In genomic region chr19:5724549-5724941, GRCm38 (mm10) we compare ENCODE assay signal across 8 mouse cellular contexts. TPM values are rescaled to one million over a fixed set of nuclear protein-coding genes. Genes with fewer than 3 reads are reported as not detected.
DNase-seq lines count a peak whose midpoint lies in the region; ATAC-seq and TF ChIP-seq lines count a peak whose summit lies in the region.

No protein-coding gene starts in this region.

- H3K4me3 ChIP-seq in layer of hippocampus, adult 2 months: peak overlapping the region; percentile 50; the same call in 1 of the 2 replicates
- H3K4me3 ChIP-seq in heart, embryonic 11.5 days (ENCODE audit: low read depth, low read length): peak overlapping the region; percentile 81
- peak overlapping the region; percentile 37; the same call in 1 of the 2 replicates for H3K4me3 ChIP-seq in kidney, embryonic 14.5 days (ENCODE audit: low read length)
- peak overlapping the region; percentile 89 for H3K4me3 ChIP-seq in stomach, embryonic 15.5 days (replicated peaks)

- DNase-seq in layer of hippocampus, adult 2 months (ENCODE audit: low spot score in 2 of 2): no peak
- DNase-seq in layer of hippocampus, adult 9-10 months (ENCODE audit: low spot score): no peak
- DNase-seq in c-Kit-positive CD71-positive TER-119-positive erythroid progenitor cells, embryonic 14.5 days (ENCODE audit: low spot score): peak; percentile 83
- DNase-seq in lung, postnatal 14 days: peak; percentile 70
- DNase-seq in frontal cortex, postnatal 14 days (ENCODE audit: low spot score in 2 of 2): no peak

- no peak for TF ChIP-seq CTCF in layer of hippocampus, adult 2 months (conservative IDR thresholded peaks at IDR 0.05)

- H3K9ac ChIP-seq in heart, embryonic 11.5 days (ENCODE audit: low read depth, low read length): peak overlapping the region; percentile 97
- no peak overlapping the region for H3K9ac ChIP-seq in kidney, embryonic 14.5 days (ENCODE audit: low read depth, low read length)
- peak overlapping the region; percentile 38; the same call in 1 of the 2 replicates for H3K9ac ChIP-seq in stomach, embryonic 15.5 days

- H3K4me1 ChIP-seq in heart, embryonic 11.5 days (ENCODE audit: control insufficient read depth, insufficient read depth, low read length): peaks cover 45% of the 10 kb centered on the region
- peaks cover 38% of the 10 kb centered on the region for H3K4me1 ChIP-seq in kidney, embryonic 14.5 days (ENCODE audit: control insufficient read depth, insufficient read depth, low read length)
- peaks cover 48% of the 10 kb centered on the region for H3K4me1 ChIP-seq in stomach, embryonic 15.5 days

- WGBS in heart, embryonic 11.5 days (ENCODE audit: insufficient replicate concordance): 27% methylated on average over 7 of the region's 7 CpGs
- WGBS in kidney, embryonic 14.5 days: 52% methylated on average over 7 of the region's 7 CpGs
- 40% methylated on average over 7 of the region's 7 CpGs for WGBS in stomach, embryonic 15.5 days

- peak overlapping the region; percentile 21 for H3K27ac ChIP-seq in layer of hippocampus, adult 2 months
- H3K27ac ChIP-seq in heart, embryonic 11.5 days (ENCODE audit: low read depth, low read length): peak overlapping the region; percentile 91
- H3K27ac ChIP-seq in kidney, embryonic 14.5 days (ENCODE audit: low read depth, low read length): no peak overlapping the region; the same call in 1 of the 2 replicates
- H3K27ac ChIP-seq in stomach, embryonic 15.5 days: peak overlapping the region; percentile 81; the same call in 1 of the 2 replicates

- peaks cover 32% of the 10 kb centered on the region for H3K36me3 ChIP-seq in heart, embryonic 11.5 days (ENCODE audit: control insufficient read depth, insufficient read depth, low read length)
- H3K36me3 ChIP-seq in kidney, embryonic 14.5 days (ENCODE audit: control insufficient read depth, insufficient read depth, low read length): peaks cover 35% of the 10 kb centered on the region
- peaks cover 32% of the 10 kb centered on the region for H3K36me3 ChIP-seq in stomach, embryonic 15.5 days

- H3K9me3 ChIP-seq in heart, embryonic 11.5 days (replicated peaks; ENCODE audit: control insufficient read depth, low read length): no peaks in the 10 kb centered on the region
- H3K9me3 ChIP-seq in kidney, embryonic 14.5 days (ENCODE audit: control insufficient read depth, low read length): no peaks in the 10 kb centered on the region
- H3K9me3 ChIP-seq in stomach, embryonic 15.5 days: no peaks in the 10 kb centered on the region

- no peaks in the 10 kb centered on the region for H3K27me3 ChIP-seq in heart, embryonic 11.5 days (ENCODE audit: control insufficient read depth, insufficient read depth, low read length)
- H3K27me3 ChIP-seq in kidney, embryonic 14.5 days (ENCODE audit: control insufficient read depth, insufficient read depth, low read length): no peaks in the 10 kb centered on the region
- H3K27me3 ChIP-seq in stomach, embryonic 15.5 days (replicated peaks): no peaks in the 10 kb centered on the region

- peak overlapping the region; percentile 93 for H3K4me2 ChIP-seq in heart, embryonic 11.5 days
- H3K4me2 ChIP-seq in kidney, embryonic 14.5 days (replicated peaks; ENCODE audit: low read depth, low read length): peak overlapping the region; percentile 63
- peak overlapping the region; percentile 88 for H3K4me2 ChIP-seq in stomach, embryonic 15.5 days

- 0 out of 2 replicates have a peak, but pooled peaks have one; percentile 33 for ATAC-seq in heart, embryonic 11.5 days (replicated peaks; ENCODE audit: insufficient number of reproducible peaks, low FRiP score, low TSS enrichment)
- no peak for ATAC-seq in kidney, embryonic 14.5 days (ENCODE audit: low FRiP score, low TSS enrichment)
- ATAC-seq in stomach, embryonic 15.5 days (ENCODE audit: insufficient read depth, low FRiP score, low read depth): peak; percentile 36

RNA-seq across cellular contexts. Expression of gene Ehbp1l1, which starts 1.6 kb away (rescaled TPM):
- total RNA-seq in layer of hippocampus, adult 2 months (2021): 10 to 100 TPM; 11.8 to 17.7 TPM
- 54.8 and 68.0 TPM in 2 replicates for polyA plus RNA-seq in heart, embryonic 11.5 days (2014; fragmentation: Nextera tagmentation; extraction: Ambion mirVana)
- 8.8 and 11.5 TPM in 2 replicates for polyA plus RNA-seq in kidney, embryonic 14.5 days (2014; fragmentation: Nextera tagmentation; extraction: Ambion mirVana)
- polyA plus RNA-seq in stomach, embryonic 15.5 days (2015; fragmentation: Nextera tagmentation; extraction: Ambion mirVana): 45.0 and 50.0 TPM in 2 replicates

RNA-seq across cellular contexts. Expression of gene Fam89b, which starts 4.9 kb away (rescaled TPM):
- total RNA-seq in layer of hippocampus, adult 2 months (2021): 10 to 100 TPM; 26.5 to 29.4 TPM
- polyA plus RNA-seq in heart, embryonic 11.5 days (2014; fragmentation: Nextera tagmentation; extraction: Ambion mirVana): 75.5 and 81.6 TPM in 2 replicates
- polyA plus RNA-seq in kidney, embryonic 14.5 days (2014; fragmentation: Nextera tagmentation; extraction: Ambion mirVana): 92.8 and 114 TPM in 2 replicates
- polyA plus RNA-seq in stomach, embryonic 15.5 days (2015; fragmentation: Nextera tagmentation; extraction: Ambion mirVana): 76.4 and 81.5 TPM in 2 replicates

RNA-seq across cellular contexts. Expression of gene Ltbp3, which starts 16.2 kb away (rescaled TPM):
- 10 to 100 TPM; 23.8 to 30.0 TPM for total RNA-seq in layer of hippocampus, adult 2 months (2021)
- 9.3 and 9.8 TPM in 2 replicates for polyA plus RNA-seq in heart, embryonic 11.5 days (2014; fragmentation: Nextera tagmentation; extraction: Ambion mirVana)
- polyA plus RNA-seq in kidney, embryonic 14.5 days (2014; fragmentation: Nextera tagmentation; extraction: Ambion mirVana): 14.9 and 27.1 TPM in 2 replicates
- 27.1 and 30.6 TPM in 2 replicates for polyA plus RNA-seq in stomach, embryonic 15.5 days (2015; fragmentation: Nextera tagmentation; extraction: Ambion mirVana)

RNA-seq across cellular contexts. Expression of gene Kcnk7, which starts 20.4 kb away (rescaled TPM):
- total RNA-seq in layer of hippocampus, adult 2 months (2021): under 1 TPM in 1 of 2 experiments, not detected in 1; 0.36 TPM
- polyA plus RNA-seq in heart, embryonic 11.5 days (2014; fragmentation: Nextera tagmentation; extraction: Ambion mirVana): not detected in 2 replicates
- 0.39 and 0.42 TPM in 2 replicates for polyA plus RNA-seq in kidney, embryonic 14.5 days (2014; fragmentation: Nextera tagmentation; extraction: Ambion mirVana)
- 0.52 and 1.3 TPM in 2 replicates for polyA plus RNA-seq in stomach, embryonic 15.5 days (2015; fragmentation: Nextera tagmentation; extraction: Ambion mirVana)

RNA-seq across cellular contexts. Expression of gene Pcnx3, which starts 35.8 kb away (rescaled TPM):
- 10 to 100 TPM; 69.1 to 78.8 TPM for total RNA-seq in layer of hippocampus, adult 2 months (2021)
- 21.3 and 21.5 TPM in 2 replicates for polyA plus RNA-seq in heart, embryonic 11.5 days (2014; fragmentation: Nextera tagmentation; extraction: Ambion mirVana)
- 31.2 and 35.4 TPM in 2 replicates for polyA plus RNA-seq in kidney, embryonic 14.5 days (2014; fragmentation: Nextera tagmentation; extraction: Ambion mirVana)
- polyA plus RNA-seq in stomach, embryonic 15.5 days (2015; fragmentation: Nextera tagmentation; extraction: Ambion mirVana): 17.7 and 19.3 TPM in 2 replicates

Comparison
In these comparisons a context has a peak if more than half of its experiments do, and no peak if none do; other contexts are left out.
1. DNase-seq: peak in c-Kit-positive CD71-positive TER-119-positive erythroid progenitor cells, embryonic 14.5 days (single experiment) and lung, postnatal 14 days (single experiment); none in layer of hippocampus, adult 2 months (0 of 2), layer of hippocampus, adult 9-10 months (single experiment) and frontal cortex, postnatal 14 days (0 of 2).
2. H3K4me3 ChIP-seq: peak in every context shown above with its lines; median percentile 89 in stomach, embryonic 15.5 days; 81 in heart, embryonic 11.5 days; 50 in layer of hippocampus, adult 2 months; 37 in kidney, embryonic 14.5 days.
3. Peak in every context shown above with its lines, with median percentiles within 50 percentile points of each other: H3K4me2 ChIP-seq.